Mouse (Mus musculus): ENCODE data around the gene Rpa3.

- TF ChIP-seq CTCF (conservative IDR thresholded peaks at IDR 0.05 in 1 of 2, IDR thresholded peaks at IDR 0.05 in 1 of 2; ENCODE audit: low read depth in 2 of 2, low read length in 2 of 2) (peak; percentile 61 to 70; a peak in 3 of 4 replicates), EP300 (IDR thresholded peaks at IDR 0.05; ENCODE audit: low read length) (no peak), GABPA (IDR thresholded peaks at IDR 0.05; ENCODE audit: insufficient replicate concordance, low read depth, low read length) (no peak), KAT2A (IDR thresholded peaks at IDR 0.05; ENCODE audit: insufficient replicate concordance, low read length) (no peak)
Observed at GRCm38 (mm10) chr6:8274387-8275054, 15.5 kb upstream of the Rpa3 start.
